Mouse (Mus musculus) brain, embryonic 18.5 days (tissue): Measurements from ENCODE around the gene Prph.

Experiments
- DNase-seq: peaks from one replicate; pipeline ENCODE4 v3.0.0-alpha.2; 2012; ENCODE audit warnings: low read depth, low spot score

Prph gene

DNA sequence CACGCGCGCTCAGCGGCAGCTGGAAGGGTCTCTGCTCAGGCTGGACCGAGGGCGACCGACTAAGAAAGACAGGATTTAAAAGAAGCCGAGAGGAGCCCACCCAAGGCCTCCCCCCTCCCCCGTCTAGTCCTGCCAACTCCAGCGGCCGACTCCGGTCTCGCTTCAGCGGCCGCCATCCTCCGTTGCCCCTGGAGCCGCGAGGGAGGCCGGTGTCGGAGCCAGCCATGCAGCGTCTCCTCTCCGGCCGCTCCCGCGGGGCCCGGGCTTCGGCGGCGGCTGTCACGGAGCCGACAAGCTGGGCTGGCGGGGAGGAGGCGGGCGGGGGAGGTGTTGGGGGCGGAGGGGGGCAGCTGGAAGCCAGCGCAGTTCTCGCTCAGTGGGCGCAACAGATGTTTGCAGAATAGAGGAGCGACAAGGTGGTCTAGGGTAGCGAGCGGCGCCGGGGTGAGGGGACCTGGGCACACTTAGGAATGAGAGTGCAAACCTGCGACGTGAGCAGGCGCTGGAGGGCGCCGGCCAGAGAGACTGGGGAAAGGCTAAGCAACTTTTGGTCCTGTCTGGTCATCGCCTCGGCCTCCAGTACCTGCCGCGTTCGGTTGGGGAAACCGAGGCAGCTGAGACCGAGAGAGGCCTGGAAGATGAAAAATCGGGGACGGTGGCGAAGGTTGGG lies 42.0 kb downstream of the Prph start:
- DNase-seq = no peak

DNA sequence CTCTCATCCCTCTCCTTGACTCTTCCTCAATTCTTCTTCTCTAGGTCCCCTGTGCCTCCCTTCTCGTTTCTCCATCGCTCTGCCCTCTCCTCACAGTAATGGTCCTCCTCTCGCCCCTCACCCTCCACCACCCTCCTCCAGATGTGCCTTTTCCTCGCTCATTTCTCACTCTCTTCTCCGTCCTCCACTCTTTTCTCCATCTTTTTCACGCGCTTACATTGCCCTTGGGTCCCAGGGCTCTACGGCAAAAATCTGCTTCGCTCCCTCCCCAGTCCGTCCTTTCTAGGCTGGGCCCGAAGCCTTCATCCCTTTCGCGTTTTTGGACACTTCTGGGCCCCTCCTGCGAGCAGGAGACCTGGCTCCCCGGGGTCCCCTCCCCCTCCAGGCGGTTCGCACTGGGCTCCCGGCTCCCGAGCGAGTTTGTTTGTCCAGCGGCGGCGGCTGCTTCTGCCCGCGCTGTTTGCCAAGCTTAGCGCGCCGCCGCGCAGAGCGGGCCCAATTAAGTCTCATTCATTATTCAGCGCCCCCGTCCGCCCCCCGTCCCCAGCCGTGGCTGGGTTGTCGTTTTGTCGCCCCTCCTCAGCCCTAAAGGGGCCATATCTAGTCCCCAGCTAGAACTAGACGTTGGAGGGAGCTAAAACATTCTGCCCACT lies 43.0 kb downstream of the Prph start:
- DNase-seq = no peak

DNA sequence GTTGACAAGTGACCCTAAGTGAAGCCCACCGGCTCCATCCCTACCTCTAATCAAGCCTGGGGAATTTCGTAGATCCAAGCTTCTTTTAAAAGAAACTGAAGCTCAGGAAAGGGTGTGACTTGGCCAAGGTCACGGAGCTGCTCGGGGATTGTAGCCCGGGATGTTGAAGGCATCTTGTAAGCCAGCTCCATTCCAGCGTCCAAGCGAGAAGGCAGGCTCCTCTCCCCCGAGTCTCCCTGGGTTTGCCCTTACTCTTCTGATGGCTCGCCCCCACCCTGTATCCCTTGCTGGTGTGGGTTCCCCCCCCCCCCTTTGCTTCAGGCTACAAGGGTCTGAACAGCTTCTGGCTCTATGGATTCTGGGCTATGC lies 43.5 kb downstream of the Prph start:
- no peak for DNase-seq

DNA sequence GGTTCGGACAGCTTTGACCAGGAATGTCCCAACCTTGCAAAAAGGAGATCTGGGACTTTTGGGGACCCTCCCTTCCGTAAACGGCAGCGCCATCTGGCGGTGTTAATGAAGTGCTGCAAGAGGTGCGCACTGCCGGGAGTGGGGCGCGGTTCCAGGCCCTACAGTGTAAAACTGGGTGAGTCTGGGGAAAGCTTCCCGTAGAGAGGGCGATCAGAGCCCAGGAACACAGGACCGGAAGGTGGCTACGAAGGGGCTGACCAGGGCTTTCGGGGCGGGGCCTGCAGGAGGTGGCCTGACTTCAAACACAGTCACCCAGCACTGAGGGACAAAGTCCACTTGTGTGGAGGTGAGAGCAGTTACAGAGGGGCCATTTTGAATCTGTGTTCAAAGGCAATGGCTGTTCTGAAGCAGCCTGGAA lies 44.2 kb downstream of the Prph start:
- no peak for DNase-seq

DNA sequence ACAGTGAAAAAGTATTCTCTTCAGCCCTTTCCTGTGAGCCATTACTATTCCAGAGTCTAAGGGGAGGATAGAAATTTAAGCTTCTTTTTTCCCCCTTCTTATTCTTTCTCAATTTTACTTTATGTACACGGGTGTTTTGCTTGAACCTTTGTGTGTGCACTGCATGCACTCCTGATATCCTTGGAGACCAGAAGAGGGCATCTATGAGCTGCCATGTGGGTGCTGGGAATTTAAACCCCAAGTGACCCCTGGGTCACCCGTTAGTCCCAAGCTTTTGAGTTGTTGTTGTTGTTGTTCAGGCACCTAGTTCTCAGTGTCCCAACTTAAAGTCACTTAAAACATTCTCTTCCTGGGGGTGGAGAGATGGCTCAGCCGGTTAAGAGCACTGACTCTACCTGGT lies 45.0 kb downstream of the Prph start:
- no peak for DNase-seq

DNA sequence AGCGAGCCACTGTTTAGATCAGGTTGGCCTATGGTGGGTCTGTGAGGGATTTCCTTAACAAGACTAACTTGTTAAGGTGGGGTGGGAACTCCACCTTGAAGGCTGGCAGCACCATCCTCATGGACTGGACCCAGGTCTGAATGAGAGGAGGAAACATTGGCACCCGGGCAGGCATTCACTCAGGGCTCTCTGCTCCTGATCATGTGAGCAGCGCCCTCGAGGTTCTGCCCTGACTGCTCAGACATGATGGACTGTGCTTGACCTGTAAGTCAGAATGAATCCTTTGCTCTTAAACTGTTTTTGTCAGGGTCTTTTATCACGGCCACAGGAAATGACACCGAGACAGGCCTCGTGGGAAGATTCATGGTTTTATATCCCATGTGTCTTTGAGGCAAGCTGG lies 50.3 kb downstream of the Prph start:
- no peak for DNase-seq

DNA sequence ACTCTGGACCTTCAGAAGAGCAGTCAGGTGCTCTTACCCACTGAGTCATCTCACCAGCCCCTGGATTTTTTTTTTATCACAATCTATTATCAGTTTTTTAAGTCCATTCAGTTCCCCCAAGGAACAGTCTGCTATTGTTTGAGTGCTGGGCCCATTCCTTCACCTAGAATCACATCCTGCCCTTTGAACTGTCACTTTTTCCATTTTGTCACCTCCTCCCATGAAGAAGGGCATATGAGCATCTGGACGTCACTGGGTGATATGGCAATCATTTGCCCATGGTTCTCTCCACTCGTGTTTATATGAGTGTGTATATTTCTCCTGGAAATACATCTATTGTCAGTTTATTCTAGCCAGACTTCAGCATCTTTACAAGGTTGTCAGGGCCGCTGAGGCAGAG lies 52.9 kb downstream of the Prph start:
- DNase-seq = no peak
